Mouse (Mus musculus) thymus, adult 18-20 months (tissue): ENCODE measurements around the gene Tas2r115.
"Not testable (repeated sequence)": the region's sequence is repeated elsewhere in the genome, so short reads cannot be mapped to it uniquely, and the experiment has no call there.

Experiments
- DNase-seq, 2 experiments: peaks; one replicate each; pipeline ENCODE4 v3.0.0; 2022; ENCODE audit warnings: mixed read lengths in 2 of 2

Tas2r115 gene

GRCm38 (mm10) chr6:132737935-132738334, at the start of gene Tas2r115:
TSS of gene Tas2r115 (minus strand) at chr6:132738035.
- DNase-seq, result no peak

GRCm38 (mm10) chr6:132778062-132778461, 40.2 kb upstream of the Tas2r115 start, which contains the start of gene Tas2r136:
TSS of gene Tas2r136 (minus strand) at chr6:132778162.
- no peak for DNase-seq

- no peak for DNase-seq
Measured at GRCm38 (mm10) chr6:132761831-132762230, 24.0 kb upstream of the Tas2r115 start, which contains the start of gene Tas2r102. TSS of gene Tas2r102 (plus strand) at chr6:132762131.

GRCm38 (mm10) chr6:132754430-132754829, 16.6 kb upstream of the Tas2r115 start, which contains the start of gene Tas2r124:
TSS of gene Tas2r124 (plus strand) at chr6:132754730.
- no peak for DNase-seq

GRCm38 (mm10) chr6:132750206-132750605, 12.4 kb upstream of the Tas2r115 start:
- no peak for DNase-seq

- DNase-seq, result no peak
Measured at GRCm38 (mm10) chr6:132711828-132712227, 26.0 kb downstream of the Tas2r115 start, which contains the start of gene Tas2r122. TSS of gene Tas2r122 (minus strand) at chr6:132711928.

GRCm38 (mm10) chr6:132700907-132701306, 36.9 kb downstream of the Tas2r115 start, which contains the start of gene Tas2r121:
TSS of gene Tas2r121 (minus strand) at chr6:132701007.
- no peak for DNase-seq

GRCm38 (mm10) chr6:132691596-132691995, 46.2 kb downstream of the Tas2r115 start:
- DNase-seq, result not testable (repeated sequence)
